Mouse (Mus musculus): ENCODE results near the gene Foxp4. TPM values are rescaled to one million over a fixed set of nuclear protein-coding genes. Genes with fewer than 3 reads are reported as not detected.

Gene Foxp4
- total and polyA plus RNA-seq, 2 experiments from 2014 or later: 31.3 to 128 TPM

DNA sequence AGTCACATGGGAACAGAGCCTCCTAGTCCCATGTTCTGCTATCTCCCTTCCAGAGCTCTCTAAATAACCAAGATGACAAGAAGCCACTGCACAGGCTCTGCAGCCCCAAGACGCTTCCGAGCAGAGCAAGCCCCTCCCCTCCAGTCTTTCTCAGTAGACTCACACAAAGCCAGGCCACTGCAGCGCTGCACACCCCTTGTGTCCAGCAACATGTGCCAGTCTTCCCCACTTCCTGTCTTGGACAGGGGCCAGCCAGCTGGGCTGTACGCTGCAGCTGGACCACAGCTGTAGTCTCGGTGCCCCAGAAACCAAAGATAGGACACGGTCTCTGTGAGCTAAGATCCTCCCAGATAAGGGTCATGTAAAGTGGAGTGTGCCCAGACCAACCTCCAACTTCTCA is 86.6 kb downstream of the Foxp4 start:
- 52% methylated on average over 6 of the region's 6 CpGs for WGBS
- Histone ChIP-seq H3K27ac (no peak overlapping the region), H3K9ac (replicated peaks; ENCODE audit: low read length) (no peak overlapping the region), H3K27me3 (ENCODE audit: insufficient read depth, low read length) (peaks cover 19% of the 10 kb centered on the region; the same call in 1 of the 2 replicates), H3K4me2 (ENCODE audit: low read depth, low read length) (no peak overlapping the region), H3K4me1 (ENCODE audit: insufficient read depth, low read length) (0 out of 2 replicates have a peak, but pooled peaks cover 3% of the 10 kb centered on the region), H3K9me3 (ENCODE audit: low read length) (no peaks in the 10 kb centered on the region), H3K4me3 (ENCODE audit: low read length) (no peak overlapping the region), H3K36me3 (ENCODE audit: insufficient read depth, low read length) (no peaks in the 10 kb centered on the region)
- DNase-seq (ENCODE audit: low spot score) (no peak), ATAC-seq (no peak)
- TF ChIP-seq CTCF (IDR thresholded peaks at IDR 0.05; ENCODE audit: low read depth): no peak

DNA sequence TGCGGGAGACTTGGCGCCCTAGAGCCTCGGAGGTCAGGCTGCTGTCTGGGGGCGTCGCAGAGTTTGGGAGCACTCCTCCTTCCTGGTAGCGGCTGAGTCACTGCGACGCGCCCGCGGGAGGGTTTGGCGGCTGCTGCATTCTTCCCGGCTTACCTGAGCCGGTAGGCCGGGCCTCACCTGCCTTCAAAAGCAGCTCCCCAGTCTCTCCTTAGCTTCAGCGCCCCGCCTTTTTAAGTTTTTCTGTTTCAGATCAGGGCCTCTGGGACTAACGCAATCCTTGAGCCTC is 90.0 kb downstream of the Foxp4 start, which contains the start of gene Mdfi:
Gene Mdfi, minus strand, starts transcription at position 210 of the 286 bp plus-strand sequence.
- WGBS: 5% methylated on average over 18 of the region's 18 CpGs
- Histone ChIP-seq H3K9me3 (ENCODE audit: low read length) (no peaks in the 10 kb centered on the region), H3K36me3 (ENCODE audit: insufficient read depth, low read length) (no peaks in the 10 kb centered on the region), H3K4me1 (ENCODE audit: insufficient read depth, low read length) (0 out of 2 replicates have a peak, but pooled peaks cover 3% of the 10 kb centered on the region), H3K4me2 (ENCODE audit: low read depth, low read length) (peak within 1 kb of the TSS; percentile 100), H3K9ac (replicated peaks; ENCODE audit: low read length) (peak within 1 kb of the TSS; percentile 44; the same call in 1 of the 2 replicates), H3K27ac (no peak within 1 kb of the TSS), H3K27me3 (ENCODE audit: insufficient read depth, low read length) (peaks cover 22% of the 10 kb centered on the region; the same call in 1 of the 2 replicates), H3K4me3 (ENCODE audit: low read length) (peak within 1 kb of the TSS; percentile 53)
- ATAC-seq (no peak), DNase-seq (ENCODE audit: low spot score) (no peak)
- TF ChIP-seq CTCF (IDR thresholded peaks at IDR 0.05; ENCODE audit: low read depth): no peak

GRCm38 (mm10) chr17:47833628-47834481 is 90.6 kb downstream of the Foxp4 start:
- ATAC-seq: no peak
- no peak for TF ChIP-seq CTCF (IDR thresholded peaks at IDR 0.05; ENCODE audit: low read depth)
- 1% methylated on average over 45 of the region's 45 CpGs for WGBS
- no peak overlapping the region for H3K27ac ChIP-seq
- peak overlapping the region; percentile 53 for H3K4me3 ChIP-seq (ENCODE audit: low read length)
- no peak for DNase-seq (ENCODE audit: low spot score)
- no peaks in the 10 kb centered on the region for H3K36me3 ChIP-seq (ENCODE audit: insufficient read depth, low read length)
- H3K9me3 ChIP-seq (ENCODE audit: low read length): no peaks in the 10 kb centered on the region
- H3K4me2 ChIP-seq (ENCODE audit: low read depth, low read length): peak overlapping the region; percentile 100
- 0 out of 2 replicates have a peak, but pooled peaks cover 3% of the 10 kb centered on the region for H3K4me1 ChIP-seq (ENCODE audit: insufficient read depth, low read length)
- peak overlapping the region; percentile 44; the same call in 1 of the 2 replicates for H3K9ac ChIP-seq (replicated peaks; ENCODE audit: low read length)
- H3K27me3 ChIP-seq (ENCODE audit: insufficient read depth, low read length): peaks cover 22% of the 10 kb centered on the region; the same call in 1 of the 2 replicates

- Histone ChIP-seq H3K4me1 (ENCODE audit: insufficient read depth, low read length) (0 out of 2 replicates have a peak, but pooled peaks cover 3% of the 10 kb centered on the region), H3K27me3 (ENCODE audit: insufficient read depth, low read length) (peaks cover 22% of the 10 kb centered on the region; the same call in 1 of the 2 replicates), H3K36me3 (ENCODE audit: insufficient read depth, low read length) (no peaks in the 10 kb centered on the region), H3K4me2 (ENCODE audit: low read depth, low read length) (peak overlapping the region; percentile 100), H3K27ac (no peak overlapping the region), H3K9ac (replicated peaks; ENCODE audit: low read length) (peak overlapping the region; percentile 44), H3K9me3 (ENCODE audit: low read length) (no peaks in the 10 kb centered on the region), H3K4me3 (ENCODE audit: low read length) (peak overlapping the region; percentile 53)
- under 1% methylated on average over 36 of the region's 45 CpGs for WGBS
- ATAC-seq: peak; percentile 27; the same call in 1 of the 2 replicates
- peak; percentile 51 for DNase-seq (ENCODE audit: low spot score)
- TF ChIP-seq CTCF (IDR thresholded peaks at IDR 0.05; ENCODE audit: low read depth): no peak
Observed at GRCm38 (mm10) chr17:47833029-47833627, 91.3 kb downstream of the Foxp4 start.

DNA sequence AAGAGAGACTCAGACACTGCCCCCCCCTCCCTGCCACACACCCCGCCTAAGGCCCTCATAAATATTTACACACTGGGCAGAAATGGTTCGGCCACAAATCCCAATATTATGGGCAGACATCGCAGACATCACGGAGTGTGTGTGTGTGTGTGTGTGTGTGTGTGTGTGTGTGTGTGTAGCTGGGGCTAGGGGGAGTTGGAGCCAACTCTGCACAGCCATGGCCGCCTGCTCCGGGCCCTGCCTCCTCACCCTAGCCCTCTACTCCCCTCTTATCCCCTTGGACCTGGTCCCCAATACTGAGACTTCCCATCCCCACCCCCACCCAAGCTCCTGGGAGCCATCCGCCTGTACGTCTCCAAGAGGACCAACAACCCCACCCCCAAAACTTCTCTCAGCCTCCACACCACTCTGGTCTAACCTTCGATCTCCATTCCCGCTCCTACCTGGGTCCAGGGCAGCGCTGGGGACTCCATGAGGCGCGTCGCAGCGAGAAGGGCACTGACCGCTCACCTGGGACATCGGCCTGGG is 91.9 kb downstream of the Foxp4 start:
- H3K27me3 ChIP-seq (ENCODE audit: insufficient read depth, low read length): peaks cover 22% of the 10 kb centered on the region; the same call in 1 of the 2 replicates
- 0 out of 2 replicates have a peak, but pooled peaks cover 3% of the 10 kb centered on the region for H3K4me1 ChIP-seq (ENCODE audit: insufficient read depth, low read length)
- peak; percentile 45; the same call in 1 of the 2 replicates for ATAC-seq
- H3K9ac ChIP-seq (replicated peaks; ENCODE audit: low read length): peak overlapping the region; percentile 44
- WGBS: 2% methylated on average over 17 of the region's 17 CpGs
- no peaks in the 10 kb centered on the region for H3K9me3 ChIP-seq (ENCODE audit: low read length)
- peak overlapping the region; percentile 53 for H3K4me3 ChIP-seq (ENCODE audit: low read length)
- H3K4me2 ChIP-seq (ENCODE audit: low read depth, low read length): peak overlapping the region; percentile 100
- H3K36me3 ChIP-seq (ENCODE audit: insufficient read depth, low read length): no peaks in the 10 kb centered on the region
- no peak overlapping the region for H3K27ac ChIP-seq
- no peak for TF ChIP-seq CTCF (IDR thresholded peaks at IDR 0.05; ENCODE audit: low read depth)
- DNase-seq (ENCODE audit: low spot score): no peak

DNA sequence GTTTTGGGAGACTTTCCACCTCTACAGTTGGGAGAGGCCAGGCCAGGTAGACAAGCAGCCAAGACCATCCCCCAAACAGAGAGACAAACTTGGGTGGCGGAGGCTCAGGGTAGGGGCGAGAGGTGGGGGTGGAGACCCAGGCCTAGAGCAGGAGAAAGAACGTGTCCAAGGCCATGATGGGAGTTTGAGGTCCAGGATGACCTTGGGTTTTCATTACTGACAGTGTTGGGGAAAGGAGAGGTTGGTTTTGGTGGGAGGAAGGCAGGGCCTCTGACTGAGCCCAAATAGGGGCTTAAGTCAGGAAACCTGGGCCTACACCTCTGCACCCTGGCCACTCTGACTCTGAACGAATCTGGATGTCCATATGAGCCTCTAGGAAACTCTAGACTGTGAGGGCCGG is 92.7 kb downstream of the Foxp4 start:
- no peaks in the 10 kb centered on the region for H3K9me3 ChIP-seq (ENCODE audit: low read length)
- 0 out of 2 replicates have a peak, but pooled peaks cover 3% of the 10 kb centered on the region for H3K4me1 ChIP-seq (ENCODE audit: insufficient read depth, low read length)
- DNase-seq (ENCODE audit: low spot score): no peak
- no peak for ATAC-seq
- no peaks in the 10 kb centered on the region for H3K36me3 ChIP-seq (ENCODE audit: insufficient read depth, low read length)
- TF ChIP-seq CTCF (IDR thresholded peaks at IDR 0.05; ENCODE audit: low read depth): no peak
- peaks cover 22% of the 10 kb centered on the region; the same call in 1 of the 2 replicates for H3K27me3 ChIP-seq (ENCODE audit: insufficient read depth, low read length)
- H3K4me3 ChIP-seq (ENCODE audit: low read length): no peak overlapping the region
- 57% methylated on average over 5 of the region's 5 CpGs for WGBS
- peak overlapping the region; percentile 100; the same call in 1 of the 2 replicates for H3K4me2 ChIP-seq (ENCODE audit: low read depth, low read length)
- H3K9ac ChIP-seq (replicated peaks; ENCODE audit: low read length): no peak overlapping the region
- no peak overlapping the region for H3K27ac ChIP-seq

All from hindbrain, postnatal 0 days (tissue).